13 mouse cellular contexts compared by ENCODE assay signal in the genomic region with DNA sequence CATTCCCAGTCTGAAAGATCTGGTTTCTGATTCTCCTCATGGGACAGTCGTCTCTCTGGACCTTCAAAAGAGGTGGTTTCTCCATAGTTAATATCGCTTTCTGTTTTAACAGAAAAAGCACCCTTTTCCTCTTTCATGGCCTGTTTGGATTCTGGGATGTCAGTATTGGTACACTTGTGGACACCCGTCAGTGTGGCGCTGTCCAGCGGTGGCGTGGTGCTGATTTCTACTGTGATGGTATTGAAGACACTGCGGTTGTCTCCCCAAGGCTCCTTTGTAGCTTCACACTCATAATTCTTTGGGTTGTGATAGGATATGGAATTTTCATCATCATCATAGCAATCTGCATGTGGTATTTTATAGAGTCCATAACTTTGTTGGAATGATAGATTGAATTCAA. TPM values are rescaled to one million over a fixed set of nuclear protein-coding genes. Genes with fewer than 3 reads are reported as not detected.
DNase-seq lines count a peak whose midpoint lies in the region; ATAC-seq and TF ChIP-seq lines count a peak whose summit lies in the region.
"Had no signal": no experiment of that assay in that cellular context is flagged by ENCODE, and none has a peak within 500 bp of the region (broad histone marks: within the 10 kb centered on the region; RNA-seq: fewer than 3 reads in every experiment).

No protein-coding gene starts in this region.

- no peaks in the 10 kb centered on the region for H3K27me3 ChIP-seq in kidney, adult 2 months (replicated peaks; ENCODE audit: control insufficient read depth, insufficient read depth, low read length)
- no peaks in the 10 kb centered on the region for H3K27me3 ChIP-seq in kidney, embryonic 15.5 days
- H3K27me3 ChIP-seq in limb, embryonic 14.5 days (ENCODE audit: control insufficient read depth, insufficient read depth, low read length) = no peaks in the 10 kb centered on the region
- no peaks in the 10 kb centered on the region for H3K27me3 ChIP-seq in forebrain, embryonic 16.5 days (replicated peaks; ENCODE audit: control insufficient read depth, insufficient read depth, low read length)
- no peaks in the 10 kb centered on the region for H3K27me3 ChIP-seq in heart, embryonic 10.5 days (ENCODE audit: insufficient read depth, poor library complexity, severe bottlenecking)
- H3K27me3 ChIP-seq: forebrain, embryonic 15.5 days; liver, embryonic 15.5 days had no signal

- H3K4me3 ChIP-seq in kidney, adult 2 months (ENCODE audit: insufficient read depth, low read depth, low read length) = no peak overlapping the region
- no peak overlapping the region for H3K4me3 ChIP-seq in kidney, embryonic 15.5 days (replicated peaks)
- H3K4me3 ChIP-seq in limb, embryonic 14.5 days (replicated peaks; ENCODE audit: low read length) = no peak overlapping the region
- H3K4me3 ChIP-seq in forebrain, embryonic 16.5 days (replicated peaks; ENCODE audit: low read length) = no peak overlapping the region
- no peak overlapping the region for H3K4me3 ChIP-seq in heart, embryonic 10.5 days
- H3K4me3 ChIP-seq: forebrain, embryonic 15.5 days; liver, embryonic 15.5 days had no signal

- no peaks in the 10 kb centered on the region for H3K4me1 ChIP-seq in kidney, adult 2 months (ENCODE audit: control insufficient read depth, insufficient read depth, low read length)
- H3K4me1 ChIP-seq in kidney, embryonic 15.5 days = no peaks in the 10 kb centered on the region
- no peaks in the 10 kb centered on the region for H3K4me1 ChIP-seq in limb, embryonic 14.5 days (ENCODE audit: control insufficient read depth, insufficient read depth, low read length)
- no peaks in the 10 kb centered on the region for H3K4me1 ChIP-seq in forebrain, embryonic 16.5 days (replicated peaks; ENCODE audit: control insufficient read depth, insufficient read depth, low read length)
- H3K4me1 ChIP-seq in heart, embryonic 10.5 days = no peaks in the 10 kb centered on the region
- H3K4me1 ChIP-seq: forebrain, embryonic 15.5 days; liver, embryonic 15.5 days had no signal

- no peak for ATAC-seq in kidney, embryonic 15.5 days (replicated peaks; ENCODE audit: low FRiP score)
- no peak for ATAC-seq in limb, embryonic 14.5 days (ENCODE audit: low FRiP score, low read depth)
- ATAC-seq in monocyte, adult 5-6 weeks (replicated peaks; ENCODE audit: insufficient number of reproducible peaks, low FRiP score, low TSS enrichment, poor library complexity, severe bottlenecking) = no peak
- ATAC-seq in forebrain, embryonic 16.5 days = no peak
- ATAC-seq: forebrain, embryonic 15.5 days; hindbrain, embryonic 16.5 days had no signal

- peak; percentile 4 for DNase-seq in kidney, adult 2 months
- DNase-seq in 416B (ENCODE audit: low read depth) (peak; percentile 2), ZHBTc4 (ENCODE audit: low read depth, low spot score) (peak; percentile 58)
- peak; percentile 63 for DNase-seq in limb, embryonic 14.5 days (ENCODE audit: low spot score)
- no peak for DNase-seq in heart, embryonic 10.5 days (ENCODE audit: low spot score)
- DNase-seq: cerebellum, adult 11 months had no signal

- 23% methylated on average over 7 of the region's 7 CpGs for WGBS in kidney, adult 2 months
- WGBS in kidney, embryonic 15.5 days = 27% methylated on average over 7 of the region's 7 CpGs
- WGBS in limb, embryonic 14.5 days = 23% methylated on average over 7 of the region's 7 CpGs
- 30% methylated on average over 7 of the region's 7 CpGs for WGBS in forebrain, embryonic 16.5 days
- 18% methylated on average over 7 of the region's 7 CpGs for WGBS in heart, embryonic 10.5 days

- TF ChIP-seq CTCF in kidney, adult 2 months (conservative IDR thresholded peaks at IDR 0.05; ENCODE audit: insufficient read depth, insufficient read length, low read depth, low read length) = no peak

- no peak for TF ChIP-seq POLR2A in kidney, adult 2 months (IDR thresholded peaks at IDR 0.05; ENCODE audit: low read depth, low read length)
- TF ChIP-seq POLR2A in limb, embryonic 14.5 days (IDR thresholded peaks at IDR 0.05; ENCODE audit: borderline replicate concordance, extremely low read depth, insufficient read depth, insufficient read length) = no peak

- no peak overlapping the region for H3K27ac ChIP-seq in kidney, adult 2 months (ENCODE audit: insufficient read depth, low read depth, low read length)
- H3K27ac ChIP-seq in kidney, embryonic 15.5 days = no peak overlapping the region
- no peak overlapping the region for H3K27ac ChIP-seq in limb, embryonic 14.5 days (replicated peaks; ENCODE audit: low read depth, low read length)
- no peak overlapping the region for H3K27ac ChIP-seq in forebrain, embryonic 16.5 days (ENCODE audit: low read length)
- no peak overlapping the region for H3K27ac ChIP-seq in heart, embryonic 10.5 days
- H3K27ac ChIP-seq: forebrain, embryonic 15.5 days; liver, embryonic 15.5 days had no signal

- H3K9ac ChIP-seq in kidney, embryonic 15.5 days = no peak overlapping the region
- H3K9ac ChIP-seq in limb, embryonic 14.5 days (ENCODE audit: low read depth, low read length, severe bottlenecking) = no peak overlapping the region
- H3K9ac ChIP-seq in forebrain, embryonic 16.5 days (replicated peaks; ENCODE audit: low read depth, low read length) = no peak overlapping the region
- H3K9ac ChIP-seq: forebrain, embryonic 15.5 days; liver, embryonic 15.5 days had no signal

- H3K36me3 ChIP-seq in kidney, adult 2 months (ENCODE audit: control insufficient read depth, insufficient read depth, low read length) = no peaks in the 10 kb centered on the region
- no peaks in the 10 kb centered on the region for H3K36me3 ChIP-seq in kidney, embryonic 15.5 days
- no peaks in the 10 kb centered on the region for H3K36me3 ChIP-seq in limb, embryonic 14.5 days (ENCODE audit: control insufficient read depth, insufficient read depth, low read length)
- H3K36me3 ChIP-seq in forebrain, embryonic 16.5 days (ENCODE audit: control insufficient read depth, insufficient read depth) = no peaks in the 10 kb centered on the region
- H3K36me3 ChIP-seq in heart, embryonic 10.5 days = no peaks in the 10 kb centered on the region
- H3K36me3 ChIP-seq: forebrain, embryonic 15.5 days; liver, embryonic 15.5 days had no signal

- no peaks in the 10 kb centered on the region for H3K9me3 ChIP-seq in kidney, embryonic 15.5 days (replicated peaks)
- H3K9me3 ChIP-seq in limb, embryonic 14.5 days (ENCODE audit: control insufficient read depth, low read length) = no peaks in the 10 kb centered on the region
- H3K9me3 ChIP-seq in forebrain, embryonic 16.5 days (ENCODE audit: control insufficient read depth, low read length) = no peaks in the 10 kb centered on the region
- no peaks in the 10 kb centered on the region for H3K9me3 ChIP-seq in heart, embryonic 10.5 days
- H3K9me3 ChIP-seq: forebrain, embryonic 15.5 days; liver, embryonic 15.5 days had no signal

- H3K4me2 ChIP-seq in kidney, embryonic 15.5 days = no peak overlapping the region
- H3K4me2 ChIP-seq in limb, embryonic 14.5 days (replicated peaks; ENCODE audit: low read depth, low read length, severe bottlenecking) = no peak overlapping the region
- no peak overlapping the region for H3K4me2 ChIP-seq in forebrain, embryonic 16.5 days (ENCODE audit: low read length)
- H3K4me2 ChIP-seq: forebrain, embryonic 15.5 days; liver, embryonic 15.5 days had no signal

RNA-seq across cellular contexts. Expression of a gene that starts 10.1 kb away (rescaled TPM):
- polyA plus RNA-seq in kidney, adult 2 months (2012; rRNA removed) = not detected in 2 replicates
- polyA plus RNA-seq in kidney, embryonic 15.5 days (2015; fragmentation: Nextera tagmentation; extraction: Ambion mirVana) = 0.05 TPM in 1 of 2 replicates, not detected in the other
- 0.28 and 0.38 TPM in 2 replicates for polyA plus RNA-seq in limb, embryonic 14.5 days (2012; rRNA removed)
- 0.23 and 0.43 TPM in 2 replicates for polyA plus RNA-seq in limb, embryonic 14.5 days (2014; fragmentation: Nextera tagmentation; extraction: Ambion mirVana)
- not detected in 3 replicates for total RNA-seq in monocyte, adult 5-6 weeks (2017)
- polyA plus RNA-seq in forebrain, embryonic 16.5 days (2015; fragmentation: Nextera tagmentation; extraction: Ambion mirVana) = 2.7 and 3.8 TPM in 2 replicates
- not detected in 2 replicates for polyA plus RNA-seq in heart, embryonic 10.5 days (2016; fragmentation: Nextera tagmentation; extraction: Ambion mirVana)
- polyA plus RNA-seq: liver, embryonic 15.5 days; stomach, embryonic 16.5 days had no signal
